Mouse (Mus musculus) layer of hippocampus, postnatal 36 days (tissue): ENCODE results near the gene Stx8. TPM values are rescaled to one million over a fixed set of nuclear protein-coding genes. Genes with fewer than 3 reads are reported as not detected.

ENCODE experiments used
- DNase-seq, 2 experiments: peaks; one replicate each; pipeline ENCODE4 v3.0.0; 2022
- total RNA-seq, 2 experiments: library from RNA; stranded (reverse); gene quantifications; 2 replicates each; pipeline ENCODE4 v1.2.3; 2021

Gene Stx8
- total RNA-seq, 2 experiments from 2014 or later = 39.3 to 43.9 TPM

DNA sequence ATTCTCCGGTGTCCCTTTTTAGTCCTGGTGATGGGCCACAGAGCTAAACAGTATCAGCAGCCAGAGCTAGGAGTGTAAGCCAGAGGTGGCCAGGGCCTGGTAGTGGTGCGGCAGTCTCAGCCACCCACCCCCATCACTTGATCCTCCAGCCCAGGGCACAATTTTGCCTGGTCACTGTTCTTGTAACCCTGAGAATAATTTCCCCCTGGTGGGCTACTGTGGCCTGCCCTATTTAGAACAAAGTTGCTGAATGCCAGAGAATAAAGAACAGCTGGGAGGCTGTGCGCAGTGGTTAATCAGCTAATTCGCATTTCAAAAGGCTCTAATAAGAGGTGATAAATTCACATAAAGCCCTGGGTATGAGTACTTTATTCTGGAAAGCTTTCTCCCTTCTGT, 180.5 kb downstream of the Stx8 start:
- DNase-seq = no peak

DNA sequence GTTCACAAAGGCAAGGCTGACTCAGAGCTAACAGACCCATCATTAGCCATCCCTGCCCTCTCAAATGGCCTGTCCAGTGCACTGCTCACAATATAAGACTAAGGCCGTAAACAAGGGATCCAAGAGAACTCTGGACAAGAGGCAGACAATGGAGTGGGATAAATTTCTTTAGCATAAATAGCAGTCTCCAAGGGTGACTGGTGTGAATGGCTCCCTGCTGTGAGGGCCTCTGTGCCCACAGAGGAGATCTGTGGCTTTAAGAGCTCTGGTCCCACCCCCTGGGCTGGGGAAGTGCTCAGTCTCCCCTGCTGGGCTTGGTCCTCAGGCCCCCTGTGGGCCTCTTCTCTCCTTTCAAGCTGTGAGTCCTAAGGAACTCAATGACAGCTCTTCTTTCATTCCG, 184.9 kb downstream of the Stx8 start:
- no peak for DNase-seq

DNA sequence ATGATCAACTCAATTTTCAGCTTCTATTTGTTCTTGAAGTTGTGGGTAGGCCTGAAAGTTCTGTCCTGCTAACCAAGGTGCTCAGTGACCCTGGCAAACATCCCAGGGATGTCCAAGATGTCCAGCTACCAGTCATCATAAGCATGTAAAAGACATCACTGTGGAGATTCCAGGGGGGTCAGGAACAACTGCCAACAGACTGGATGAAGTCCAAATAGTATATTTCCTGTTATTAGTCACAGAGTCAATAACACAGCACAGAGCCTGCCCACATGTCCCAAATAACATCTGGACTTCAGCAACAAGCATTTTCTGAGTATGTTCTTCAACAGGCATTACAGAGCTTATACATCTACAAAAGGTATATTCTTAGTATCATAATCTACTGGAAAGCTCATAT, 189.8 kb downstream of the Stx8 start:
- no peak for DNase-seq

DNA sequence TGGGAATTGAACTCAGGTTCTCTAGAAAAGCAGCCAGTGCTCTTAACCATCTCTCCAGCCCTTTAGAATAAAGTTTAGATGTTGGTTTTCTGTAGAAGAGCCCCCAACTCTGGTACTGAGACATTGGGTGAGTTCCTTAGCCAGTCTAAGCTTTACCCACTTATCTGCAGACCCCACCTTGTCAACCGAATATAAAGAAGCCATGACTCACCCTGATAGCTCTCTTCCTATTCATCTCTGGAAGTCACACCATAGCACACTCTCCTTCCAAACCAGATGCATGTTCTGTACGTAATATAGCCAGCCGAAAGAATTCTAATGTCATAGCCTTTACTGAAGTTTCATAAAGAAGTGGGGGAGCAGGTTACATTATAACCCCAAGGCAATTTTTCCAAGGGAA, 192.2 kb downstream of the Stx8 start:
- DNase-seq = no peak

- DNase-seq = no peak
Observed at GRCm38 (mm10) chr11:68159867-68160266, 193.9 kb downstream of the Stx8 start.

DNA sequence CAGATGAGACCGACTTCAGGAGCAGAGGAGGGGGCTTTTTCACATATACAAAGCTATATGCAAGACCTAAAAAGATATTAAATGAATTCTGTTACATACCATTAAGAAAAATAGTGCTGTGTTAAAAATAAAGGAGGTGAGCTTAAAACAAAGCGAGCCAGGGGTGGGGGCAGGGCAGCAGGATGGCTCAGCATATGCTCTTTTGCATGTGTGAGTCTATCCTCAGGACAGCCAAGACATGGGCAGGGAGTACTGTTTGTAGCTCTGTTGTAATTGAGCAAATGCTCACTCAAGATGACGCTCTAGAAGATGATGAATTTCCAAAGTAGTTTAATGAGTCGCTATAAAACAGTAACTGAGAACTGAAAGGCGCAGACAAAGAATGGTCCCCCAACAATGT, 198.4 kb downstream of the Stx8 start:
- DNase-seq = no peak

DNA sequence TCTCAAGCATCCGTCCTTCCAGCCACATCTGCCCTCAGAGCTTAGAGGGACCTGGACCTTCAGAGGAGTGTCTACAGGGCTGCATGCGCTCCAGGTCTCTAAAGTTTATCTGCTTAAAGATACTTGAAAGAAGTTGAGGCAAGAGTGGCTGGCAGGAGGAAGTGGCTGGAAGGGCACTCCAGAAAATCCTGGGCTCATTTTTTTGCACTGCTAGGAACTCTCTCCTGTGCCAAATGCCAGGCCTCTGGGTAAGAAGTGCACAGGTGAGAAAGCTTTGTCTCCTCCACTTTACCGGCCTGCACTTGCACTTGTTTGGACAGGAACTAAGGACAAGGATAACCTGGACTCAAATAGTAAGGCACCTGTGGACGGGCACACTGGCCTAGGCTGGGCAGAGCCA, 202.4 kb downstream of the Stx8 start:
- DNase-seq = no peak

DNA sequence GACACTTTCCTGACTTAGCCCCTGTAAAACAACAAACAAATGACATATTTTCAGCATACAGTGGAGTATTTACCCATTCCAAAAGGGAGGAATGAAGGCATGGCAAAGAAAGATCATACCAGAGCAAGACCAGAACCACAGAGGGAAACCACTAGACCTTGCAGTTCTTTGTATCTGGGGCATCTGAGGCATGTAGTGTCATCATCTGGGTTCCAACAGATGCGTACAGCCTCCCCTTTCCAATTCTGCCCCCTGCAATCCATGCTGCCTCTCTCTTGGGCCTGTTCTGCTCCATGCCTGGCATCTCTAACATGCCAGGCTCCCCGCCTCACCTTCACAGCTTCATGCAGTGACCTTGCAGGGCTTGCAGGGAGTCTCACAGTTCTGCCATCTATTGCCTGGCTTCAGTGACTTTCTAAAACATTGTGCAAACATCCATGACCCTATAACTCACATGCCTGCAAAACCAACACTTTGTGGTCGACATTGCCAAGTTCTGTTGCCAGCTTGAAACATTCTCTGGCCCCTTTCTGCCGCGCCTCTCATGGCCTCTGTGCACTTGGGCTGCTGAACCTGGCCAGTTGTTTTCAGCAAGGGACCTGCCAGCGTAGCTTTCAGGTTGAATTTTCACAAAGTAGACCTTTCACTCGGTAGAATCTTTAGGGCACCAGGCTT, 206.1 kb downstream of the Stx8 start:
- DNase-seq = no peak

DNA sequence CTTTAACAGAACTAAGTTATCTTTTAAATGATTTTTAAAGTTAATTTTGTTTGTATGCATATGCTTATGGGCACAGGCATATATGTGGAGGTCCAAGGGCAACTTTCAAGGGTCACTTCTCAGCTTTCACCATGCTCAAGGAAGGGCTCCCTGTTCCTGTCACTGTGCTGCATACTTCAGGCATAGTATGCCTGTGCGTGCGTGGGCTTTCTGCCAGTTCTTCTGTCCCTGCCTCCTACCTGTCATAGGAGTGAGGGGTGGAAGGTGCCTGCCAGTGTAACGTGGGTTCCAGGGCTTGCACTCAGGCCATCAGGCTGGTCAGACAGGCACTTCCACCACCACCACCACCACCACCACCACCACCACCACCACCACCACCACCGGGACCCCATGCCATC, 206.7 kb downstream of the Stx8 start:
- no peak for DNase-seq

- DNase-seq = no peak
Observed at GRCm38 (mm10) chr11:68176550-68176949, 210.6 kb downstream of the Stx8 start.

- DNase-seq = no peak
Observed at GRCm38 (mm10) chr11:68177415-68177814, 211.4 kb downstream of the Stx8 start.

DNA sequence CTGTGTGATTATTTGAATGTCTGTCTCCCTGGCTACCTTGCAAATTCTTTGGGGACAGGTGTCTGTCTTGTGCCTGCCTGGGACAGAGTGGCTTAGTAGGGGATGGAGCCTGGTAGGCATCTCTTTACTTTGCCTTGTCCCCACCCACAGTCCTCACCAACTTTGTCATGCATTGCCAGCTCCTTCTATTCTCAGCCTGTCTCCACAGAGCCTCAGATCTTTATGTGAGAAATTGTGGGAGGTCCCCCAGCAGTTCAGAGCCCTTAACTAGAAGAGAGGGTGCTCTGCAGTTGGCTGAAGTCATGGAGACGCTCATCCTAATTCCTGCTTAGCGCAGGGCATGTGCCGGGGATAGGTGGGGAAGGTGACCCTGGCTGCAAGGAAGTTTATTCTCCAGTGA, 219.7 kb downstream of the Stx8 start:
- DNase-seq = no peak

GRCm38 (mm10) chr11:68187242-68187641, 221.2 kb downstream of the Stx8 start:
- no peak for DNase-seq

GRCm38 (mm10) chr11:68188695-68189201, 222.8 kb downstream of the Stx8 start:
- no peak for DNase-seq

GRCm38 (mm10) chr11:68190849-68191248, 224.9 kb downstream of the Stx8 start:
- no peak for DNase-seq

GRCm38 (mm10) chr11:68195168-68195567, 229.2 kb downstream of the Stx8 start:
- no peak for DNase-seq

DNA sequence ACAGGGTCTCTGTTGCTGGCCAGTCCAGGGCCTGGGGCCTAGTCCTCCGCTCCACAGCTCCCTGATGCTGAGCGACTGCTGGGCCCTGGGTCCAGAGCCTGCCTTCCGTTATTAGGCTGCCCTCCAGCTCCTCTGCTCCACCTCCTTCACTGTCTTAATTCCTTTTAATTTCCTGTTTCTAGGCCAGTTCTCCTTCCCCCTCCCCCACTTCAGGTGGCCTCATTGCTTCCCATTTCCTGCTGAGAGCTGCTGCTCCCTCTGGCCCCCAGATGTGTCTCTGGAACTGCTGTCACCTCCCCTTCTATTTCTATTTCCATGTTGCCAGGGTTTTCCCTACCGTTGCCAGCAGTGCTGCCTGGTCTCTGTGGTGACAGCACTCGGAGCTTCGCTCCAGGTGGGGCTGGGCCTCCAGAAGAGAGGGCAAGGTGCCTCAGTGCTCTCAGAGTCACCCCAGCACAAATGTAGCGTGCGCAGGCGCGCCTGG, 229.7 kb downstream of the Stx8 start:
- peak; percentile 24 to 34 for DNase-seq

GRCm38 (mm10) chr11:68196566-68196965, 230.6 kb downstream of the Stx8 start:
- no peak for DNase-seq

- DNase-seq = no peak
Observed at GRCm38 (mm10) chr11:68197471-68197870, 231.5 kb downstream of the Stx8 start.

GRCm38 (mm10) chr11:68198696-68199095, 232.7 kb downstream of the Stx8 start:
- no peak for DNase-seq

DNA sequence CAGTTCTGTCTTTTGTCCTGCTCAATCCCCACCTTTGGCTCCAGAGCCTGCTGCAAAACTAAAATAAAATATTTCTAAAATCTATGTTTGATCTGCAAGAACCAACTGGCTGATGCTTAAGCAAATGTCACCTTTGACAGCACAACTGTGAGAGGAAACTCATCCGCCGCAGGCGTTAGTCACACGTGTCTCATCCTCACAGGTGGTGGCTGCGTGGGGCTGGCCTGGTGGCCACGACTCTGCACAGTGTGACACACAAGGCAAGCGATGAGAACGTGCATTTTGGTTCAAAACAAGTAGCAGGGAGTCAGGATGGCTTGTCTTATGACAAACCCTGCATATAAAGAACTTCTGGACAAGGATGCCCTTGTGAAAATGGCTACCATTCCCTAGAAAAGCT, 233.1 kb downstream of the Stx8 start:
- no peak for DNase-seq

GRCm38 (mm10) chr11:68199801-68200423, 233.9 kb downstream of the Stx8 start:
- no peak for DNase-seq

DNA sequence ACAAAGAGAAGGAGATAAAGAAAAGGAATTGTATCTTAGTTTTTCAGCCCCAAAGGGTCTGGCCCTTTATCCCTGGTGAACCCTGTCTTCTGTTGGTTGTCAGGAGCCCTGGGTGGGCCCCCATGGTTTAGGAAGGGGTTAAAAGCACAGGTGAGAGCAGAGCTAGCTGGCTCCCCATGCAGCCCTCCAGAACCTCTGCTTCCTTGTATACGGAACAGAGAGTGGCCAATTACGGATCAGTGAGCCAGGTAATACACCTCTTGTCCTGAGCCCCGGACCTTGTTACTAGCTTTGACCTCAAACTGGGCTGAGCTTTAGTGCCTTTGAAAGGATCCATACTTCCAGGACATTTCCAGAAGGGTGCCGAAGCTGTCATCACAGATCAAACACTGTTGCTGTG, 234.5 kb downstream of the Stx8 start:
- DNase-seq = no peak

DNA sequence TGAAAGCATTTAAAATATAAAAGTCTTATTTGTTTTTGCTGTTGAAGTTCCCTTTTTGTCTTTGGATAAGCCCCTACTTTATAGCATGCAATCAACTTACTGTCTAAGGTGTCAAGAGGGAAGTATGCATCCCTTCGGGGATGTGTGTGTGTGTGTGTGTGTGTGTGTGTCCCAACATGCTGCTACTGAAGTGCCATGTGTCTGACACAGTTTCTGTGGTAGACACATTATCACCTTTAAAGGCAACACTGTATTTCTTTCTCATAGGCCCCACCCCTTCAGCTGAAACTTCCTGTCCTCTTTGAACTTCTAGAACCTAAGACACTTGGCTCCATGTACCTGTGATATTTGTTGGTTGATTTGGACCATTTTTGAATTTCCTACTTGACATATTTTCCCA, 235.1 kb downstream of the Stx8 start:
- no peak for DNase-seq
